Mouse (Mus musculus) ES-E14 (cell line): ENCODE measurements around the gene Crybb1.

Source experiments
- HCFC1 ChIP-seq: IDR thresholded peaks from 2 replicates; pipeline ENCODE4 v1.6.1; 2012; ENCODE audit warnings: low read length, inconsistent platforms, borderline replicate concordance; ENCODE audit not compliant: insufficient read depth
- MAFK ChIP-seq: IDR thresholded peaks from 2 replicates; pipeline ENCODE4 v1.6.1; 2014; ENCODE audit warnings: mild to moderate bottlenecking, low read depth, low read length, inconsistent platforms; ENCODE audit not compliant: insufficient read depth
- ZC3H11A ChIP-seq: IDR thresholded peaks from 2 replicates; pipeline ENCODE4 v1.6.1; 2012; ENCODE audit warnings: low read depth, mild to moderate bottlenecking, inconsistent platforms, low read length, borderline replicate concordance

DNA sequence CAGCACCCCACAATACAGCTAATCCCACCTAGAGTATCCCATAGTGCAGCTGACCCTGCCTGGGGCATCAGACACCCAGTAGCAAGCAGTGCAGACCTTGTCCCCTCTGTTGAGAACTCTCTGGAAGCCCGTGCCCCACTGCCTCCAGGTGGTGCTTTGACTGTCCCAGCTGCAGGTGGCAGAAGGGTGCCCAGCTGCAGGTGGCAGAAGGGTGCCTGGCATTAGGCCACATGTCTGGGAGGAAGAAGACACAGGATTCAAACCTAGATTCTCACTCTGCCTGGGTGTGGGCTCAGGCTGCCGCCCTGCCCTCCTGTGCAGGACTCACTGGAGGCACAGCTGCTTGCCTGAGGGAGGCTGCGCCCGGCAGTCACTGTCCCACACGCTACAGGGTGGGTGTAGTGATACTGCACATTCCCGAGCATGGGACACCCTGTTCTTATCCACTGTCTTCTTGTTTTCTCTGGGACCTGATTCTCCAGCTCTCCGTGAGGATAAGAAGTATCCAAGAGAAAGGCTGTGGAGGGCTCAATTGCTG, 30.0 kb downstream of the Crybb1 start:
- TF ChIP-seq ZC3H11A, result no peak
- TF ChIP-seq HCFC1, result no peak
- no peak for TF ChIP-seq MAFK
